Mouse (Mus musculus): ENCODE measurements around the gene Tmem131. TPM values are rescaled to one million over a fixed set of nuclear protein-coding genes. Genes with fewer than 3 reads are reported as not detected.
"Not testable (repeated sequence)": the region's sequence is repeated elsewhere in the genome, so short reads cannot be mapped to it uniquely, and the experiment has no call there.

Gene Tmem131
- polyA plus RNA-seq, 1 experiment from 2014 or later = 16.6 TPM

DNA sequence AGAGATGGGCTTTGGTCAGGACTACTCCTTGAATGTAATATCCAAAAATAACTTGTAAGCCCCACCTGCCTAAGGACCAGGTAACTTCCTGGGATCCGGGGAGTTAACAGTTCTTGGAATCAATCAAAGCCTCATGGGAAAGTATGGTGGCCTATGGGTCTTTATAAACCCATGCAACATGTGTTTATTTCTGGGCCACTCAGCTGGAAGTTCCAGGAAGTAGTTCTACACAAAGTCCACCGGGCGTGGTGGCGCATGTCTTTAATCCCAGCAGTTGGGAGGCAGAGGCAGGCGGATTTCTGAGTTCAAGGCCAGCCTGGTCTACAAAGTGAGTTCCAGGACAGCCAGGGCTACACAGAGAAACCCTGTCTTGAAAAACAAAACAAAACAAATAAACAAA lies 49.7 kb downstream of the Tmem131 start:
- H3K4me1 ChIP-seq (ENCODE audit: control insufficient read depth, insufficient read depth, low read length); H3K36me3 ChIP-seq (ENCODE audit: control insufficient read depth, insufficient read depth, low read length); H3K27me3 ChIP-seq (ENCODE audit: control insufficient read depth, insufficient read depth, low read length); H3K4me2 ChIP-seq (ENCODE audit: low read depth, severe bottlenecking); H3K4me3 ChIP-seq (ENCODE audit: low read depth, low read length); H3K9ac ChIP-seq (ENCODE audit: low read length); DNase-seq (ENCODE audit: low spot score); H3K9me3 ChIP-seq (ENCODE audit: control insufficient read depth, low read length); H3K27ac ChIP-seq (replicated peaks; ENCODE audit: low read depth, low read length); ATAC-seq (ENCODE audit: insufficient number of reproducible peaks, low FRiP score, low TSS enrichment, low read depth): not testable (repeated sequence)
- 92% methylated on average over 5 of the region's 5 CpGs for WGBS

DNA sequence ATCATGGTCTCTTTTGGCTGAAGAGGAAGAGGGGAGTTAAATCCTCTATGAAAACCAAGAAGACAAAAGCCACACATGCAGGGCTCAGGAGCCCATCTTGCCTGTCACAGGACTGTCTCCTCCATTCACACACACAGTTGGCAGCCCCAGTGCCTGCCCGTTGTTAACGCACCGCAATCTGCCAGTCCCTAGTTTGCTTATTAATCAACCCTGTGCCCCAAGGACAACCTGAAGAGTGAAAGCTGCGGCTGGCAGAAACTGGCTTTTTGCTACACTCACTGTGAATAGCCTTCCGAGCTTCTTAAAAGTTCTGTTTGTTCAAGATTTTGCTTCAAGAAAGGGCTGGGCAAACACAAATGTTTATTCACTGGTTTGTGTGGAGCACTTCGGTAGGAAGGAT lies 50.3 kb downstream of the Tmem131 start:
- DNase-seq (ENCODE audit: low spot score) = no peak
- no peak overlapping the region for H3K9ac ChIP-seq (ENCODE audit: low read length)
- ATAC-seq (ENCODE audit: insufficient number of reproducible peaks, low FRiP score, low TSS enrichment, low read depth) = no peak
- no peaks in the 10 kb centered on the region for H3K36me3 ChIP-seq (ENCODE audit: control insufficient read depth, insufficient read depth, low read length)
- no peaks in the 10 kb centered on the region for H3K9me3 ChIP-seq (ENCODE audit: control insufficient read depth, low read length)
- no peak overlapping the region for H3K4me3 ChIP-seq (ENCODE audit: low read depth, low read length)
- no peaks in the 10 kb centered on the region for H3K27me3 ChIP-seq (ENCODE audit: control insufficient read depth, insufficient read depth, low read length)
- H3K27ac ChIP-seq (replicated peaks; ENCODE audit: low read depth, low read length) = no peak overlapping the region
- H3K4me1 ChIP-seq (ENCODE audit: control insufficient read depth, insufficient read depth, low read length) = no peaks in the 10 kb centered on the region
- 94% methylated on average over 6 of the region's 6 CpGs for WGBS
- H3K4me2 ChIP-seq (ENCODE audit: low read depth, severe bottlenecking) = no peak overlapping the region

DNA sequence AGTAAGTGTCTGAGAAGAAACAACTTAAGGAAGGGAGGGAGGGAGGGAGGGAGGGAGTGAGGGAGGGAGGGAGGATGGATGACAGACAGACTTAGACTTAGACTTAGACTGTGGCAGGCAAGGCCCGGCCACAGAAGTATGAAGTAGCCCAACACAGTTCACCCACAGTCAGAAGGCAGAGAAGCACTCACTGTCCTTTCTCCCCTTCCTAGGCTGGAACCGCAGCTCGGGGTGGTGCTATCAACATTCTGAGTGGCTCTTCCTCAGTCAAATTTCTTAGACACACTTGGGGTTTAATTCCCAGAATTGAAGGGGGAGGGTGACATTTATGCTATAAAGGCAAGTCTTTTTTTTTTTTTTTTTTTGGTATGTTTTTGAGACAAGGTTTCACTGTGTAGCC lies 51.0 kb downstream of the Tmem131 start:
- H3K4me3 ChIP-seq (ENCODE audit: low read depth, low read length) = no peak overlapping the region
- no peak overlapping the region for H3K27ac ChIP-seq (replicated peaks; ENCODE audit: low read depth, low read length)
- no peaks in the 10 kb centered on the region for H3K36me3 ChIP-seq (ENCODE audit: control insufficient read depth, insufficient read depth, low read length)
- no peak overlapping the region for H3K9ac ChIP-seq (ENCODE audit: low read length)
- DNase-seq (ENCODE audit: low spot score) (no peak), ATAC-seq (ENCODE audit: insufficient number of reproducible peaks, low FRiP score, low TSS enrichment, low read depth) (no peak)
- H3K27me3 ChIP-seq (ENCODE audit: control insufficient read depth, insufficient read depth, low read length) = no peaks in the 10 kb centered on the region
- no peaks in the 10 kb centered on the region for H3K9me3 ChIP-seq (ENCODE audit: control insufficient read depth, low read length)
- WGBS = 89% methylated on average over 3 of the region's 3 CpGs
- no peak overlapping the region for H3K4me2 ChIP-seq (ENCODE audit: low read depth, severe bottlenecking)
- no peaks in the 10 kb centered on the region for H3K4me1 ChIP-seq (ENCODE audit: control insufficient read depth, insufficient read depth, low read length)

DNA sequence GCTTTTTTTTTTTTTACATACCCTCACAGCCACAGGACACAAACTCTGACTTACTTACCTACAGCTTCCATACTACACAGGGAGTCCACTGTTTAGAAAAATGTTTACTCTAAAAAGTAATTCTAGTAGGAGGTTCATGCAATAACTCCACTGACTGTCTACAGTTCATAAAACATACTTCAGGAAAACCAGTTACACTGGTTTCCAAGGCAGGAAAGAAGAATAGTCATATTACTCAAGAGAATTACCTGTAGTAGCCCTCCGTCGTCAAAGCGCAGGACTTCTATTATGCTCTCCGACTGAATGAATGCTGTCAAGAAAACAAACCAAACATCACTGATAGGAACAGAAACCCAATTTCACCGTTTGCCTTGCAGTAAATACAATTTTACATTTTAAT lies 54.5 kb downstream of the Tmem131 start:
- Histone ChIP-seq H3K36me3 (ENCODE audit: control insufficient read depth, insufficient read depth, low read length) (peaks cover 2% of the 10 kb centered on the region; the same call in 1 of the 2 replicates), H3K4me3 (ENCODE audit: low read depth, low read length) (no peak overlapping the region), H3K9me3 (ENCODE audit: control insufficient read depth, low read length) (no peaks in the 10 kb centered on the region), H3K27me3 (ENCODE audit: control insufficient read depth, insufficient read depth, low read length) (no peaks in the 10 kb centered on the region), H3K4me2 (ENCODE audit: low read depth, severe bottlenecking) (no peak overlapping the region), H3K27ac (replicated peaks; ENCODE audit: low read depth, low read length) (no peak overlapping the region), H3K9ac (ENCODE audit: low read length) (no peak overlapping the region), H3K4me1 (ENCODE audit: control insufficient read depth, insufficient read depth, low read length) (0 out of 2 replicates have a peak, but pooled peaks cover under 1% of the 10 kb centered on the region)
- ATAC-seq (ENCODE audit: insufficient number of reproducible peaks, low FRiP score, low TSS enrichment, low read depth) = no peak
- DNase-seq (ENCODE audit: low spot score) = no peak
- WGBS = 84% methylated on average over 5 of the region's 5 CpGs

DNA sequence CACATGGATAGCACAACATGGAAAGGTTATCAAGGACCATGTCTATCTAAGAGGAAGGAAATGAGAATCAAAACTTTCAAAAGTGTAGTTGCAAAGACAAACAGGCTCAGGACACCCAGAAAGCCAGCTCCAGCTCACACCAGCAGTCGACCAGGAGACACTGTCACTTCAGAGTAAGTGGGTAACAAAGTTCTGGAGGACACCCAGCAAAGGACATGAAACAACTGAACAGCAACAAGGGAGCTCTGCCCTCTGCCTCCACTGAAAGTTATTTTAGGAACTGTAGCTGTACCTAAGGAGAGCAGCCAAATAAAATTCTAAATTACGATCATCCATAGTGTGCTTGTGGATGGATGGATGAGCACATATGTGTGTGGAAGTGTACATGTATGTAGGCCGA lies 56.3 kb downstream of the Tmem131 start:
- H3K27ac ChIP-seq (replicated peaks; ENCODE audit: low read depth, low read length) = no peak overlapping the region
- 92% methylated on average over 3 of the region's 3 CpGs for WGBS
- DNase-seq (ENCODE audit: low spot score) = no peak
- ATAC-seq (ENCODE audit: insufficient number of reproducible peaks, low FRiP score, low TSS enrichment, low read depth) = no peak
- H3K4me1 ChIP-seq (ENCODE audit: control insufficient read depth, insufficient read depth, low read length) = peaks cover 4% of the 10 kb centered on the region; the same call in 1 of the 2 replicates
- H3K4me2 ChIP-seq (ENCODE audit: low read depth, severe bottlenecking) = no peak overlapping the region
- no peaks in the 10 kb centered on the region for H3K27me3 ChIP-seq (ENCODE audit: control insufficient read depth, insufficient read depth, low read length)
- H3K4me3 ChIP-seq (ENCODE audit: low read depth, low read length) = no peak overlapping the region
- no peak overlapping the region for H3K9ac ChIP-seq (ENCODE audit: low read length)
- H3K36me3 ChIP-seq (ENCODE audit: control insufficient read depth, insufficient read depth, low read length) = peaks cover 2% of the 10 kb centered on the region; the same call in 1 of the 2 replicates
- H3K9me3 ChIP-seq (ENCODE audit: control insufficient read depth, low read length) = no peaks in the 10 kb centered on the region

DNA sequence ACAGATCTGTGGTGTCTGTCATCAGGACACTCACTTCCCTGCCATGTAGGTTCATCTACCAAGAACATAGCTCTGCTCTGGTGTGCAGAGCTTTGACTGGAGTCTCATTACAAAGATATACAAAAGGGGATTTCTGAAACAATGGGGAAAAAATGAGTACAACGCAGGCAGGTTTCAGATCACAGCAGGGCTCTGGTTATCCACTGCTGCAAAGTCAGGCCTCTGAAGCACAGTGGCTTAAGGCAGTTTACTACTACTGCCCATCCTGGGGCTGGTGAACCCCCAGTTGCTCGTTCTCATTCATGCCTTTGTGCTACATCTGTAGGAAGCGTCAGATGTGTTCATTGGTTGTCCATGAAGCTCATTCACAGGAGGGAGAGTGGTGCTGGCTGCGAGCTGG lies 57.0 kb downstream of the Tmem131 start:
- no peak for DNase-seq (ENCODE audit: low spot score)
- H3K4me2 ChIP-seq (ENCODE audit: low read depth, severe bottlenecking) = no peak overlapping the region
- ATAC-seq (ENCODE audit: insufficient number of reproducible peaks, low FRiP score, low TSS enrichment, low read depth) = no peak

DNA sequence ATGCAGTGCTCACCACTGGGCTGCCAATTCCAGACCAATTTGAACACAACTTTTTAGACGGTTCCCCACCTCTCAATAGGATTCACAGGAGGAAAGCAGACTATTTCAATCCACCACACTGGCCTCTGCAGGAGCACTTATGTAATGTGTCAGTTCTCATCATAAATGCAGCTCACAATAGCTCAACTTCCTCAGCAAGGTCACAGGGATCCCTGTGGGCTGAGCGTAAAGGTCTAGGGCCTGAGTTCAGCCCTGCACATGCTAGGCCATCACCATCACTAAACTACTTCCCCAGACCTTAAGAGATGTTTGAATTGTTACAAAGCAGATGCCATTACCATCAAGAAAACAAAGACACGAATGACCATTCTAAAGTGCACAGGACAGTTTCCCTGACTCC lies 58.9 kb downstream of the Tmem131 start:
- no peaks in the 10 kb centered on the region for H3K27me3 ChIP-seq (ENCODE audit: control insufficient read depth, insufficient read depth, low read length)
- WGBS = 87% methylated on average over 3 of the region's 3 CpGs
- H3K9ac ChIP-seq (ENCODE audit: low read length) = no peak overlapping the region
- no peak overlapping the region for H3K27ac ChIP-seq (replicated peaks; ENCODE audit: low read depth, low read length)
- peaks cover 2% of the 10 kb centered on the region; the same call in 1 of the 2 replicates for H3K36me3 ChIP-seq (ENCODE audit: control insufficient read depth, insufficient read depth, low read length)
- no peaks in the 10 kb centered on the region for H3K9me3 ChIP-seq (ENCODE audit: control insufficient read depth, low read length)
- no peak for ATAC-seq (ENCODE audit: insufficient number of reproducible peaks, low FRiP score, low TSS enrichment, low read depth)
- peaks cover 4% of the 10 kb centered on the region; the same call in 1 of the 2 replicates for H3K4me1 ChIP-seq (ENCODE audit: control insufficient read depth, insufficient read depth, low read length)
- H3K4me3 ChIP-seq (ENCODE audit: low read depth, low read length) = no peak overlapping the region
- DNase-seq (ENCODE audit: low spot score) = no peak
- H3K4me2 ChIP-seq (ENCODE audit: low read depth, severe bottlenecking) = no peak overlapping the region

More for the DNA sequence above, 57.0 kb downstream of the Tmem131 start:
- Histone ChIP-seq H3K36me3 (ENCODE audit: control insufficient read depth, insufficient read depth, low read length) (peaks cover 2% of the 10 kb centered on the region; the same call in 1 of the 2 replicates), H3K9ac (ENCODE audit: low read length) (no peak overlapping the region), H3K27ac (replicated peaks; ENCODE audit: low read depth, low read length) (no peak overlapping the region), H3K4me3 (ENCODE audit: low read depth, low read length) (no peak overlapping the region), H3K9me3 (ENCODE audit: control insufficient read depth, low read length) (no peaks in the 10 kb centered on the region), H3K27me3 (ENCODE audit: control insufficient read depth, insufficient read depth, low read length) (no peaks in the 10 kb centered on the region), H3K4me1 (ENCODE audit: control insufficient read depth, insufficient read depth, low read length) (peaks cover 4% of the 10 kb centered on the region; the same call in 1 of the 2 replicates)
- WGBS = 90% methylated on average over 4 of the region's 4 CpGs

DNA sequence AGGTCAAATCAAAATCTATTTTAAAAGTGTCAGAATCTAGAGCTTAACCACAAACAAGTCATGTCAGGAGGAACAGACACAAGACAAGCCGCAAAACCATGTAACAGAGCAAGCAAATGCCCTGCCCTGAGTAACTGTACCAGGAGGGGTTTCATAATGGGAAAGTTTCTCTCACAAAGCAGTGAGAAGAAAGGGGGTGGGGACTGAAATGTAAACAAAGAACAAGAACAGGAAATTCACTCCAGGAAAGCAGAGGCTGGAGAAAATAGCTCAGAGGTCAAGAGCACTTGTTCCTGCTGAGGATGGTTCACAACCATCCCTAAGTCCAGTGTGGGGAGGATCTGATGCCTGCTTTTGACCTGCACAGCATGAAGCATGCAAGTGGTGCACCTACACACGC lies 59.7 kb downstream of the Tmem131 start:
- no peak overlapping the region for H3K4me2 ChIP-seq (ENCODE audit: low read depth, severe bottlenecking)
- no peaks in the 10 kb centered on the region for H3K9me3 ChIP-seq (ENCODE audit: control insufficient read depth, low read length)
- H3K4me1 ChIP-seq (ENCODE audit: control insufficient read depth, insufficient read depth, low read length) = peaks cover 4% of the 10 kb centered on the region; the same call in 1 of the 2 replicates
- DNase-seq (ENCODE audit: low spot score) (no peak), ATAC-seq (ENCODE audit: insufficient number of reproducible peaks, low FRiP score, low TSS enrichment, low read depth) (no peak)
- peaks cover 2% of the 10 kb centered on the region; the same call in 1 of the 2 replicates for H3K36me3 ChIP-seq (ENCODE audit: control insufficient read depth, insufficient read depth, low read length)
- WGBS = 87% methylated on average over 2 of the region's 2 CpGs
- no peak overlapping the region for H3K4me3 ChIP-seq (ENCODE audit: low read depth, low read length)
- no peak overlapping the region for H3K27ac ChIP-seq (replicated peaks; ENCODE audit: low read depth, low read length)
- no peaks in the 10 kb centered on the region for H3K27me3 ChIP-seq (ENCODE audit: control insufficient read depth, insufficient read depth, low read length)
- H3K9ac ChIP-seq (ENCODE audit: low read length) = no peak overlapping the region

DNA sequence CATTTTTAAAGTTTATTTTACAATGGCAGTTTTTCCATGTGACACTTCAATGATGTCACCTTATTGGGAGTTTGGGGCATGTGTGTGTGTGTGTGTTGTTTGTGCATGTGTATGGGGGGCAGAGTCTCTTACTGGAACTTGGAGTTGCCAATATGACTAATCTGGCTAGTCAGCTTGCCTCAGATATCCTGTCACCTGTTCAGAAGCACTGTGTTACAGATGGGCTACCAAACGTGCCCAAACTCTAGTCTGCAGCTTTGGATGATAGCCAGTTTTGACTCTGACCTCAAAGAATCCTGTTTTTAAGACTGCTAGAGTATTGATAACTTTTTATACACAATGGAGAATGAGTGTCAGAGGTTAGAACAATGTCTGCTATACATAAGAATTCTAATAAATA lies 64.3 kb downstream of the Tmem131 start:
- Histone ChIP-seq H3K9me3 (ENCODE audit: control insufficient read depth, low read length) (no peaks in the 10 kb centered on the region), H3K4me3 (ENCODE audit: low read depth, low read length) (no peak overlapping the region), H3K27ac (replicated peaks; ENCODE audit: low read depth, low read length) (no peak overlapping the region), H3K4me1 (ENCODE audit: control insufficient read depth, insufficient read depth, low read length) (peaks cover 4% of the 10 kb centered on the region; the same call in 1 of the 2 replicates), H3K36me3 (ENCODE audit: control insufficient read depth, insufficient read depth, low read length) (no peaks in the 10 kb centered on the region), H3K4me2 (ENCODE audit: low read depth, severe bottlenecking) (no peak overlapping the region), H3K9ac (ENCODE audit: low read length) (no peak overlapping the region), H3K27me3 (ENCODE audit: control insufficient read depth, insufficient read depth, low read length) (no peaks in the 10 kb centered on the region)
- no peak for DNase-seq (ENCODE audit: low spot score)
- WGBS = 86% methylated on average over 1 of the region's 1 CpGs
- no peak for ATAC-seq (ENCODE audit: insufficient number of reproducible peaks, low FRiP score, low TSS enrichment, low read depth)
